Mouse (Mus musculus) midbrain, embryonic 15.5 days (tissue): ENCODE results near the gene Plppr5. TPM values are rescaled to one million over a fixed set of nuclear protein-coding genes. Genes with fewer than 3 reads are reported as not detected.

Experiments
- ATAC-seq: fragments of 200-750 bp; cut with Nextera tagmentation; replicated peaks from 2 replicates; pipeline ENCODE4 v1.8.0; 2017; ENCODE audit warnings: moderate TSS enrichment
- H3K27ac ChIP-seq: fragments of 300-500 bp; sonication (generic); 2 replicates; pipeline ENCODE4 v1.5.1; 2015; ENCODE audit warnings: mild to moderate bottlenecking, inconsistent platforms
- H3K27me3 ChIP-seq: fragments of 300-500 bp; sonication (generic); replicated peaks from 2 replicates; pipeline ENCODE4 v1.6.1; 2015; ENCODE audit warnings: inconsistent platforms
- H3K36me3 ChIP-seq: fragments of 300-500 bp; sonication (generic); replicated peaks from 2 replicates; pipeline ENCODE4 v1.6.1; 2015; ENCODE audit warnings: inconsistent platforms
- H3K4me1 ChIP-seq: fragments of 300-500 bp; sonication (generic); 2 replicates; pipeline ENCODE4 v1.6.1; 2015; ENCODE audit warnings: inconsistent platforms
- H3K4me2 ChIP-seq: fragments of 300-500 bp; sonication (generic); 2 replicates; pipeline ENCODE4 v1.6.1; 2015; ENCODE audit warnings: inconsistent platforms, mild to moderate bottlenecking, moderate library complexity
- H3K4me3 ChIP-seq: fragments of 300-500 bp; sonication (generic); 2 replicates; pipeline ENCODE4 v1.5.1; 2015; ENCODE audit warnings: mild to moderate bottlenecking, inconsistent platforms
- H3K9ac ChIP-seq: fragments of 300-500 bp; sonication (generic); 2 replicates; pipeline ENCODE4 v1.6.1; 2015; ENCODE audit warnings: mild to moderate bottlenecking, inconsistent platforms
- H3K9me3 ChIP-seq: fragments of 300-500 bp; sonication (generic); 2 replicates; pipeline ENCODE4 v1.6.1; 2016; ENCODE audit warnings: inconsistent platforms
- WGBS: fragments of 180-500 bp; shearing (Covaris S2); methylation state at CpG from one replicate; pipeline ENCODE4 v1.1.7; 2015; ENCODE audit warnings: mixed read lengths; 5-methylcytosine and 5-hydroxymethylcytosine counted together
- polyA plus RNA-seq: library from polyadenylated mRNA; unstranded; fragments of >200 nt; fragmentation: Nextera tagmentation; extraction: Ambion mirVana; gene quantifications from 2 replicates; pipeline ENCODE4 v1.2.1, GENCODE M21; 2015

Gene Plppr5
- polyA plus RNA-seq, 1 experiment from 2014 or later: 6.6 TPM

DNA sequence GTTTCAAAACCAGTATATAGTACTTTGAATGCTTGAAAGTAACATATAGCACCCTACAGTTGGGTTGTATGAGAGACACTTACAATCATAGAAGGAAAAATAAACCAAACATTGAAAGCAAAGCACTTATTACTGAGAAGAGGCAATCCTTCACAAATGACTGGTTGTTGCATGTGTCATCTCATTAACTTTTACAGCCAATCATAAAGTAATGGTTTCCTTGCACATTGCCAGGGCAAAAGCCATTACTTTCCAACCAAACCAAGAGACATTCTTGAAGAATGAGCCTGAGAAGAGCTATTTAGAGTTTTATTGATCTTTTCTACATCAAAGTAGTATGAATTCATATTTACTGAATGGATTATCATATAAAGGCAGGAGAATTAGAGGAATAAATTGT lies 148.8 kb downstream of the Plppr5 start:
- H3K4me3 ChIP-seq: no peak overlapping the region
- no peak for ATAC-seq
- no peak overlapping the region for H3K9ac ChIP-seq
- no peak overlapping the region for H3K4me2 ChIP-seq
- H3K4me1 ChIP-seq: no peaks in the 10 kb centered on the region
- no peak overlapping the region for H3K27ac ChIP-seq
- no peaks in the 10 kb centered on the region for H3K9me3 ChIP-seq
- H3K27me3 ChIP-seq: no peaks in the 10 kb centered on the region
- no peaks in the 10 kb centered on the region for H3K36me3 ChIP-seq

DNA sequence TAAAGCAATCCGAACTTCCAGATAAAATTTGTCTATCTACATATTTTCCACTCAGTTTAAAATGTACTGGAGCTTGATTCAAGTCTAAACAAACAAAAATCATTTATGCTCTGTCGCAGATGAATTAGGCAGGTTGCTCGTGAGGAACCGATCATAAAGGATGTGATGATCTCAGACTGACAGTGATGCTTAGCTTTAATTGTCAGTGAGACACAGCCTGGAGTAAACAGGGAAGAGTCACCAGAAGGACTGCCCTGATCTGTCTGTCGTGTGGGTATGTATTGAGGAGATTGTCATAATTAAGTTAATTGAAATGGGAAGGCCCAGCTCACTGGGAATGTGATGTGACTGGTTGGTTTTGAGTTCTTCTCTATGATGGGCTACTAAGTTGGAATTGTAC lies 149.9 kb downstream of the Plppr5 start:
- Histone ChIP-seq H3K4me3 (no peak overlapping the region), H3K27ac (no peak overlapping the region), H3K27me3 (no peaks in the 10 kb centered on the region), H3K36me3 (no peaks in the 10 kb centered on the region), H3K9me3 (no peaks in the 10 kb centered on the region), H3K4me2 (no peak overlapping the region), H3K9ac (no peak overlapping the region), H3K4me1 (no peaks in the 10 kb centered on the region)
- WGBS: 66% methylated on average over 5 of the region's 5 CpGs
- no peak for ATAC-seq

DNA sequence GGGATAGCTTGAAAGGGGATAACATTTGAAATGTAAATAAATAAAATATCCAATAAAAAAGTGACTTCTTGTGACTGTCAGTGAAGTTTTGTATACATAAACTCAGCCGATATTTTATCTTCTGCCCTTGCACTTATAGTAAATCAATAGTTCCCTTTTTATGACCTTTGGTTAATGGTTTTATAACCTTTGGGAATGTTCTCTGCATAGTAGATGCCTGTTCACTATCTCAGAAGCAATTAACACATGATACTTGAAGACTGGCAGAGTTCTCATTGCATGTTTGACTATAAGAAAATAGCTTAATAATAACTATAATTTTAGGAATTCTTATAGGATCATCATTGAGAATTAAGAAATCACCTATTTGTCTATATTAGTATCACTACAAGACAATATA lies 150.9 kb downstream of the Plppr5 start:
- Histone ChIP-seq H3K9me3 (no peaks in the 10 kb centered on the region), H3K4me1 (no peaks in the 10 kb centered on the region), H3K4me2 (no peak overlapping the region), H3K27ac (no peak overlapping the region), H3K4me3 (no peak overlapping the region), H3K9ac (no peak overlapping the region), H3K36me3 (no peaks in the 10 kb centered on the region), H3K27me3 (no peaks in the 10 kb centered on the region)
- ATAC-seq: no peak
- 96% methylated on average over 1 of the region's 1 CpGs for WGBS

DNA sequence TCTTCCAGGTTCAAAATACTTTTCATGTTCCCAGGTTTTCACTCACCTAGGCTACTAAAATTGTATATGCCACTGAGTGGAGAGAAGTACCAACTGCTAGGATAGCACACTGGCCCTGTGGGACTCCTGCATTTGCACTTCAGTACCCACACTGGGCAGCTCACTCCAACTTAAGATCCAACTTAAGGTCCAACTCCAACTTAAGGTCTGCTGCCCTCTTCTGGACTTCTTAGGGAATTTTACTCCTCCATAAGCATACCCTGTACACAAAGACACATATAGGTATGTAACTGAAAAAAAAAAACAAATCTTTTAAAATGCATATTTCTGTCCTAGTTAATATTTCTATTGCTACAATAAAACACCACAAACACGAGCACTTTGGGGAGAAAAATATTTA lies 153.5 kb downstream of the Plppr5 start:
- WGBS: 50% methylated on average over 1 of the region's 1 CpGs
- H3K27ac ChIP-seq: no peak overlapping the region
- no peak for ATAC-seq

DNA sequence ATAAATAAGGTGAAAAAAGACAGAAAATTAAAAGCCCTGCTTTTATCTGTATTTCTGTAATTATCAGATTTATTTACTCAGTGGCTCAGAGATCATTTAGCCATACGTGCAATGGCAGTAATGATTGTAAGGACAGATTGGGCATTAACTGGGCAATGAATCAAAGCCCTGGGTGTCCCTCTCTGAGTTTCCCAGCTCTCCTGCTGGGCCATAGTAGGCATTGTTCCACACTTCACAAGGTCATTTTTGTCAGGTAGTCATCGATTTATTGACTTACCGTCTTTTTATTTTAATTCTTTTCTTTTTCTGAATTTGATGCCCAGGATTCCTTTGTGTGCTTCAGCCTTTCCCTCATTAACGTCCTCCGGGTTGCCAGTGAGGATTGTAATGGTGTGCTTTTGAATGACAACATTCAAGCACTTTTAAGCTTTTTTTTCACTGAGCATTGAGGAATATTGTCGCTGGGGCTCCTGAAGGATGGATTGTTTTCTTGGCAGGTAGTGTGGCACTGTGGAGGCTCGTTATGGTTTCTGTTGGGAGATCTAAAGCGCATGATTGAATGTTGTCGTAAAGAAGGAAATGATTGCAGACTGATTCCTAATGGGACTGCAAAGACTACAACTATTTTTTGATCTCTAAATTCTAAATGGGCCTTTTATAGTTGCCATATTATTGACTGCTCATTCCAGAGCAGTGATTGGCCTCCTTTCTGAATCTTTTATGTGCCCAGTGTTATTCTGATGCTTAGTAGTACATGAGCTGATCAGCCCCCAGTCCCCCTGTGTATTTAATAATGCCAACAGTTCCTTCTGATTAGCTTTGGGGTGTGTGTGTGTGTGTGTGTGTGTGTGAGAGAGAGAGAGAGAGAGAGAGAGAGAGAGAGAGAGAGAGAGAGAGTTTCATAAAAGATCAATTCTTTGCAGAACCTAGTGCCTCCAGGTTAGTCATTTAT lies 154.8 kb downstream of the Plppr5 start:
- Histone ChIP-seq H3K9me3 (no peaks in the 10 kb centered on the region), H3K4me1 (no peaks in the 10 kb centered on the region), H3K4me2 (no peak overlapping the region), H3K4me3 (no peak overlapping the region), H3K36me3 (no peaks in the 10 kb centered on the region), H3K9ac (no peak overlapping the region), H3K27ac (no peak overlapping the region), H3K27me3 (no peaks in the 10 kb centered on the region)
- ATAC-seq: 0 out of 2 replicates have a peak, but pooled peaks have one; percentile 14
- 50% methylated on average over 9 of the region's 9 CpGs for WGBS

More for the DNA sequence above, 153.5 kb downstream of the Plppr5 start:
- no peaks in the 10 kb centered on the region for H3K36me3 ChIP-seq
- H3K4me1 ChIP-seq: no peaks in the 10 kb centered on the region
- H3K9me3 ChIP-seq: no peaks in the 10 kb centered on the region
- no peaks in the 10 kb centered on the region for H3K27me3 ChIP-seq
- no peak overlapping the region for H3K4me3 ChIP-seq
- no peak overlapping the region for H3K4me2 ChIP-seq
- no peak overlapping the region for H3K9ac ChIP-seq

DNA sequence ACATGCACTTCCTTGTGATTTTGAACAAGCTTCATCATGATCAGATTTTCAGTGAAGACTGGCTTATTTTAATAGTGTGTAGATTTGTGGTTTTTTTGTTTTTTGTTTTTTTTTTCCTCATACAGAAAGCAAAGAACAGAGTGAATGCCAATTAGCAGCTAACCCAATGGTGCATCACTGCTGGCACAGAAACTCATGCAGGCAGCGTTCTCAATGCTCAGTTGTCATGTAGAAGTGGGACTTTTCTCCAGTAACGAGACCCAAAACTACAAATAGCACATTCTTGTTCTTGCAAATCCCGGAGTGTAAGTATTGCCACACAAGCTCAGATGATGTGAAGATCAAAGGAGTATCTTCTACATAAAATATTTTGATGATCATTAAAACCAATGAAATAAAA lies 156.9 kb downstream of the Plppr5 start:
- no peak overlapping the region for H3K4me3 ChIP-seq
- H3K27ac ChIP-seq: no peak overlapping the region
- H3K27me3 ChIP-seq: no peaks in the 10 kb centered on the region
- no peaks in the 10 kb centered on the region for H3K9me3 ChIP-seq
- no peak overlapping the region for H3K4me2 ChIP-seq
- H3K4me1 ChIP-seq: no peaks in the 10 kb centered on the region
- WGBS: 47% methylated on average over 3 of the region's 3 CpGs
- ATAC-seq: no peak
- no peak overlapping the region for H3K9ac ChIP-seq
- no peaks in the 10 kb centered on the region for H3K36me3 ChIP-seq

DNA sequence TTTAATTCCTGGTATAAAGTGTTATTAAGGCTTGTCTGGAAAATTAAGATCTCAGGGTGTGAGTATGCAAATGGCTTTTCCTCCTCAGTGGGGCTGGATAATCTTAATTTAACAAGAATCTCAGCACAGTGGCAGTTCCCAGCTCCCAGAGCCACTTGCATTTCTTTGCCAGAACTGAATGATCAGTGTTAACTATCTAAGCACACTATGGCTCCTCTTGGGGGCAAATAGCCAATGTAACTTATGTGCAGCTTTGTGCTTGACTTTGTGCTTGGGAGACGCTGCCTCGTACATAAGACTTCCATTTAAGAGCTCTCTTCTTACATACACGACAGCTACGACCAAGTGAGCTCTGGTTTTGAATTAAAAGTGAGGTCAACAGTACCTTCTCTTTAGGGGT lies 158.0 kb downstream of the Plppr5 start:
- H3K27me3 ChIP-seq: no peaks in the 10 kb centered on the region
- H3K27ac ChIP-seq: no peak overlapping the region
- no peaks in the 10 kb centered on the region for H3K9me3 ChIP-seq
- no peaks in the 10 kb centered on the region for H3K4me1 ChIP-seq
- no peak overlapping the region for H3K4me2 ChIP-seq
- no peak for ATAC-seq
- no peak overlapping the region for H3K4me3 ChIP-seq
- H3K9ac ChIP-seq: no peak overlapping the region
- WGBS: 45% methylated on average over 4 of the region's 4 CpGs
- no peaks in the 10 kb centered on the region for H3K36me3 ChIP-seq

Other genes with a start within 250 kb of the Plppr5 start
- gene Plppr4, start 214.0 kb upstream of the Plppr5 start, polyA plus RNA-seq: 28.0 and 29.0 TPM in 2 replicates